Mouse (Mus musculus): ENCODE measurements around the gene Gm10488.
"Not testable (repeated sequence)": the region's sequence is repeated elsewhere in the genome, so short reads cannot be mapped to it uniquely, and the experiment has no call there.

Gene Gm10488

GRCm38 (mm10) chrX:29976014-29976413, at the start of gene Gm10488:
Gene Gm10488, plus strand, starts transcription at chrX:29976314.
- DNase-seq (ENCODE audit: low read depth, low spot score): not testable (repeated sequence)

Measured in brain, adult 2 months (tissue).